Mouse (Mus musculus): ENCODE results near the gene Ppp2r2c. TPM values are rescaled to one million over a fixed set of nuclear protein-coding genes. Genes with fewer than 3 reads are reported as not detected.

Ppp2r2c gene
- total RNA-seq, 2 experiments from 2014 or later, result 380 to 391 TPM

GRCm38 (mm10) chr5:36990196-36990595 lies 121.9 kb downstream of the Ppp2r2c start:
- intact Hi-C loops (cut with DNase I), result loop anchor here (10.0 kb wide), 1 partner anchor 1485 kb away; no protein-coding TSS in a partner anchor
- no peak for DNase-seq (ENCODE audit: extremely low spot score in 1 of 2, low spot score in 2 of 2)

DNA sequence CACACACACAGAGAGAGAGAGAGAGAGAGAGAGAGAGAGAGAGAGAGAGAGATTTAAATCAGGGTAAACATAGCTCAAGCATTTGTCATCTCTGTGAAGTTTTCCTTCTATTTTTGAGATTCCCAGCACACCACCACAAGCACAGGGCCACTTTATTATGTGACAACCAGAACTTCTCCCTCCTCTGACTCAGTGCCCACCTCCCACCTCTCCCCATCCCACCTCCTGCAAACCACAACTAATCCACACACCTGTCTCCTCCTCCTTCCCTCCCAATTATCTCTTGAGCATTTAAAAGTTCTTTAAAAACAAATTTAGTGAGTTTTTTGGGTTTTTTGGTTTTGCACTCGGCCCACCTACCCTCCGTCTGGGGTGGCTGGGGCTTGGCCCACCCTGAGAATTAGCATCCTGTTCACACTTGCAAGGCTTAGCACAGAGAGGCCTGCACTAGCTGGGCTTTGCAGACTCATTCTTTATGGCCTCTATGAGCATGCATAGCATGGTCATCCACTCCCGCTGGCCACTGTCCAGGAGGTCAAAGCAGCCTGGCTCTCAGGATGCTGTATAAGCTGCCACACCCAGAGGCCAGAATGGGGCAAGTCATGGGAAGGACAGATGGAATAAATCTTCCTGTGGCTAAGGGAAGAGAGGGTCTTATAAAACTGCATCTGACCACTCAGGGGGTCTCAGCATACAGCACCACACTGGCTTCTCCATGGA lies 122.5 kb downstream of the Ppp2r2c start:
- intact Hi-C loops (cut with DNase I), result loop anchor here (10.0 kb wide), 1 partner anchor 1486 kb away; no protein-coding TSS in a partner anchor
- DNase-seq (ENCODE audit: extremely low spot score in 1 of 2, low spot score in 2 of 2), result no peak

DNA sequence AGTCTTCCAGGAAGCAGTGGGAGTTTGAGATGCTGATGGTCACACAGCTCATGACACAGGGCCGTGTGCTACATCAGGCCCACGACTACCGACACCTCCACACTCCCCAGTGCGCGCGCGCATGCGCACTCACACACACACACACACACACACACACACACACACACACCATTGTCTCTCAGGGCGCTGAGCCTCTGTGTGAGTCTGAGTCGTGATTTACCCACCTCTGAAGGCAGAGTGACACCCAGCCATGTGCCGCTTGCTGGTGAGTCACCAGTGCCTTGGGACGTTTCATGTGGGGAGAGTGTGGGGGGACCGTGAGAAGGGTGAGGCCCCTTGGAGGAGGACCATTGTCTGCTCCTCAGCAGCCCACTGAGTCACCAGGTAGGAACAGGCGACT lies 128.1 kb downstream of the Ppp2r2c start:
- DNase-seq (ENCODE audit: extremely low spot score in 1 of 2, low spot score in 2 of 2), result no peak
- intact Hi-C loops (cut with DNase I), result loop anchor here (10.0 kb wide), 1 partner anchor 1492 kb away; no protein-coding TSS in a partner anchor

DNA sequence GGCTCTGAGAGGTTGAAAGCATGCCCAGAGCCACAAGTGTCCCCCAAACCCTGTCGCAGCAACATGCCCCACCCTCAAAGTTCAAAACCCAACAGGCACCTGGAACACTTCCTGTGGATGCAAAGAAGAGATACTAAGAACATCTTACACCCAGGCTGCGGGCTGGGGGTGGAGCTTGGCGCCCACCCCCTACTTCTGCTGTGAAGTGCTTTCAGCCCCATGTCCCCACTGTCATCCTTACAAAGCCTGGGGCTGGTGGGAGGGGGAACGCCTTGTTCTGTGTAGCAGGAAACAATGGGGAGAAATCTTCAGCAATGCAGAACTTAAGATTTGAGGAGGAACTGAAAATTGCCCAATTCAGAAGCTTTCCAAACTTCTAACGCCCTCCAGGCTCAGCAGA lies 129.7 kb downstream of the Ppp2r2c start:
- no peak for DNase-seq (ENCODE audit: extremely low spot score in 1 of 2, low spot score in 2 of 2)
- intact Hi-C loops (cut with DNase I), result loop anchor here (10.0 kb wide), 1 partner anchor 1493 kb away; no protein-coding TSS in a partner anchor

DNA sequence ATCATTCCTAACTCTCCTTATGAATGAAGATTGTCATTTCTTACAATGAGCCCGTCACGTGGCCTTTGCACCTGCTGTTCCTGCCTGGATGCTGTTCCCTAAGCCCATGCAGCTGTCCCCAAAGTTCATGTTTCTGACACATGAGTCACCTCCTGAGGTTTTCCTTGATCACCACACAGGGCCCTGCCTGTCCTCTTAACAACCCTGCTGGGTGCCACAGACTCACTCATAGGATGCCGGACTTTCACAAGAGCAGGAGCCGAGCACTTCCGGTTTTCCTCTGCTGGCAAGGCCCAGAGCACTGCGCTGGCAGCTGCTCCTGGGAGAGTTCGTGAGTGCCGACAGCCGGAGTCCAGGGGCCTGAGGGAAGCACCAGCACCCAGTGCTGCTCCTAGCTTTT lies 132.7 kb downstream of the Ppp2r2c start:
- intact Hi-C loops (cut with DNase I), result loop anchor here (2.0 to 5.0 kb wide), 2 partner anchors 42 to 164 kb away; no protein-coding TSS in a partner anchor
- no peak for DNase-seq (ENCODE audit: extremely low spot score in 1 of 2, low spot score in 2 of 2)

DNA sequence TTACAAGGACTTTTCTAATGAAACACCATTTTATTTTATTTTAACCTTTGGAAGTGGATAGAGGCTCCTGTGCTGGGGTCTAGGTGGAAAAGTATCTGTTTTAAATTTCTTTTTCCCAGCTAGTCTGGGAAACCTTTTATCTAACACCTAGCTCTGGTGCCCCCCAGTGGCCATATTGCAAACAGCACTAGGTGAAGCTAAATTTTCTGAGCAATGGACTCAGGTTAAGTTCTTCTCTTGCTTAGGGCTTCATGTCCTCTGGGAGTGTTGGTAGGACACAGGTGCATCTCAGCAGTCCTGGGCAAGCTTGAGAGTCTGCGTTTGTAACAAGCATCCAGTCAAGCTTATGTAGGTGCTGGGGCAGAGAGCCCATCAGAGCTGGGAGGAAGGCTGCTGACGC lies 133.7 kb downstream of the Ppp2r2c start:
- peak; percentile 72 for DNase-seq (ENCODE audit: extremely low spot score in 1 of 2, low spot score in 2 of 2)

More for the DNA sequence above, 133.7 kb downstream of the Ppp2r2c start:
- intact Hi-C loops (cut with DNase I), result loop anchor here (5.0 kb wide), 1 partner anchor 165 kb away; no protein-coding TSS in a partner anchor

Other genes starting within 250 kb of the Ppp2r2c start
- gene D5Ertd579e, start 172.5 kb upstream of the Ppp2r2c start, total RNA-seq (2021), result 10 to 100 TPM; 81.2 to 81.7 TPM
- 10 to 100 TPM; 16.5 to 20.7 TPM for gene Bloc1s4, start 119.9 kb upstream of the Ppp2r2c start, total RNA-seq (2021)
- 100 to 1,000 TPM; 454 to 457 TPM for gene Mrfap1, start 71.7 kb upstream of the Ppp2r2c start, total RNA-seq (2021)
- gene Man2b2, start 37.9 kb upstream of the Ppp2r2c start, total RNA-seq (2021), result 10 to 100 TPM; 18.2 to 23.1 TPM
- 10 to 100 TPM; 81.9 to 85.0 TPM for gene Wfs1, start 120.7 kb downstream of the Ppp2r2c start, total RNA-seq (2021)
- gene Gm1043, start 216.9 kb downstream of the Ppp2r2c start, total RNA-seq (2021), result 10 to 100 TPM; 22.5 to 25.5 TPM

Data from left cerebral cortex, postnatal 10 days (tissue).